ENCODE assay signal across 19 mouse cellular contexts in the genomic region with DNA sequence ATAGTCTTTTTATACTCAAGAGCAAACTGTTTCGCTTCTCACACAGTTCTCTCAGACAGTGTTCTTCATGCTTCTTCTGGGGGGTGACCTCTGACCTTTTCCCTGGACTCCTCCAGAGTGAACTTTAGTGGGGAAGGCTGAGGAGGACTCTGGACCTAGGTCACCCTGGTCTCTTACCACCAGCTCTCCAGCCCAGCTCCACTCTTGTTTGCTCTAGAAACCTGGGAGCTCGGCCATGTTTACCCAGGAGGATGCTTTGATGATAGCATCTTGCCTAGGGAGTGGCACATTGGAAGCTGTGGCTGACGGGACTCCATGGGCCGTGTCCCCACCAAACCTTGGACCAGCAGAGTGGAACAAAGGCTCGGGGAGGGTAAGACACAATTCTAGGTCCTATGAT. TPM values are rescaled to one million over a fixed set of nuclear protein-coding genes. Genes with fewer than 3 reads are reported as not detected.
DNase-seq lines count a peak whose midpoint lies in the region; ATAC-seq and TF ChIP-seq lines count a peak whose summit lies in the region.
"Had no signal": no experiment of that assay in that cellular context is flagged by ENCODE, and none has a peak within 500 bp of the region (broad histone marks: within the 10 kb centered on the region; RNA-seq: fewer than 3 reads in every experiment).

No protein-coding gene starts in this region.

- no peak for TF ChIP-seq CTCF in layer of hippocampus, adult 2 months (conservative IDR thresholded peaks at IDR 0.05)
- TF ChIP-seq CTCF in testis, adult 2 months (IDR thresholded peaks at IDR 0.05; ENCODE audit: control insufficient read depth, insufficient read depth, insufficient replicate concordance, low read depth, low read length) = no peak

- H3K4me3 ChIP-seq in layer of hippocampus, adult 2 months = no peak overlapping the region
- H3K4me3 ChIP-seq in testis, adult 2 months (ENCODE audit: control insufficient read depth, low read depth, low read length) = no peak overlapping the region
- H3K4me3 ChIP-seq: hindbrain, embryonic 13.5 days; limb, embryonic 10.5 days had no signal

- H3K4me1 ChIP-seq in testis, adult 2 months (ENCODE audit: control insufficient read depth, insufficient read depth, low read length) = peaks cover 7% of the 10 kb centered on the region

- DNase-seq in gastrocnemius, adult 18-20 months (ENCODE audit: low spot score) = peak; percentile 39
- no peak for DNase-seq in gastrocnemius, postnatal 25 days
- DNase-seq in layer of hippocampus, adult 2 months (ENCODE audit: low spot score in 2 of 2) = no peak
- no peak for DNase-seq in layer of hippocampus, postnatal 36 days
- DNase-seq in testis, postnatal 10 days (ENCODE audit: low spot score) = no peak
- no peak for DNase-seq in frontal cortex, postnatal 36 days (ENCODE audit: low spot score in 2 of 2)
- DNase-seq: adrenal gland, postnatal 36 days; cerebellum, postnatal 25 days; heart, adult 18-20 months; layer of hippocampus, adult 9-11 months; midbrain, embryonic 14.5 days; thymus, postnatal 4 days had no signal

- ATAC-seq in megakaryocyte-erythroid progenitor cell, adult 5-6 weeks (replicated peaks; ENCODE audit: low FRiP score, low TSS enrichment, poor library complexity, severe bottlenecking) = no peak
- ATAC-seq: activated CD4-positive, CD25-positive, alpha-beta regulatory T cell, adult 4 months; lung, postnatal 0 days had no signal

- TF ChIP-seq POLR2A in testis, adult 2 months (IDR thresholded peaks at IDR 0.05; ENCODE audit: control insufficient read depth, low read depth, low read length) = no peak

- no peaks in the 10 kb centered on the region for H3K36me3 ChIP-seq in testis, adult 2 months (ENCODE audit: control insufficient read depth, insufficient read depth, low read length)

- no peaks in the 10 kb centered on the region for H3K27me3 ChIP-seq in testis, adult 2 months (ENCODE audit: control insufficient read depth, insufficient read depth, low read length)
- H3K27me3 ChIP-seq: CH12.LX; hindbrain, embryonic 13.5 days had no signal

- peak overlapping the region; percentile 91 for H3K27ac ChIP-seq in layer of hippocampus, adult 2 months
- peak overlapping the region; percentile 25; the same call in 1 of the 2 replicates for H3K27ac ChIP-seq in testis, adult 2 months (ENCODE audit: control insufficient read depth, insufficient read depth, low read depth, low read length)
- H3K27ac ChIP-seq: hindbrain, embryonic 13.5 days; limb, embryonic 10.5 days had no signal

RNA-seq across cellular contexts. Expression of gene Esyt3, which starts 31.8 kb away (rescaled TPM):
- not detected for total RNA-seq in gastrocnemius, adult 18-20 months (2021)
- under 1 TPM in 1 of 2 experiments, not detected in 1; 0.16 TPM for total RNA-seq in gastrocnemius, postnatal 25 days (2021)
- total RNA-seq in layer of hippocampus, adult 2 months (2021) = 1 to 10 TPM; 1.7 to 1.9 TPM
- total RNA-seq in layer of hippocampus, postnatal 36 days (2021) = 1 to 10 TPM; 1.8 to 2.7 TPM
- polyA plus RNA-seq in testis, adult 2 months (2012; rRNA removed) = 61.3 and 70.7 TPM in 2 replicates
- not detected in 2 replicates for total RNA-seq in megakaryocyte-erythroid progenitor cell, adult 5-6 weeks (2014; fragmentation: Nextera tagmentation)
- not detected in 2 replicates for total RNA-seq in megakaryocyte-erythroid progenitor cell, adult 5-6 weeks (2017)
- total RNA-seq: CH12.LX had no signal

RNA-seq across cellular contexts. Expression of gene Mras, which starts 47.0 kb away (rescaled TPM):
- total RNA-seq in gastrocnemius, adult 18-20 months (2021) = 1 to 10 TPM; 6.4 to 7.8 TPM
- total RNA-seq in gastrocnemius, postnatal 25 days (2021) = 1 to 10 TPM; 4.1 to 6.8 TPM
- 100 to 1,000 TPM; 138 to 141 TPM for total RNA-seq in layer of hippocampus, adult 2 months (2021)
- 100 to 1,000 TPM; 132 to 154 TPM for total RNA-seq in layer of hippocampus, postnatal 36 days (2021)
- polyA plus RNA-seq in testis, adult 2 months (2012; rRNA removed) = 17.2 and 20.2 TPM in 2 replicates
- not detected in 2 replicates for total RNA-seq in megakaryocyte-erythroid progenitor cell, adult 5-6 weeks (2014; fragmentation: Nextera tagmentation)
- not detected in 2 replicates for total RNA-seq in megakaryocyte-erythroid progenitor cell, adult 5-6 weeks (2017)
- polyA plus RNA-seq: activated CD4-positive, CD25-positive, alpha-beta regulatory T cell, adult 4 months had no signal

Comparison
In these comparisons a context has a peak if more than half of its experiments do, and no peak if none do; other contexts are left out.
1. RNA of gene Mras, which starts 47.0 kb away (total RNA-seq): 132 to 154 TPM in layer of hippocampus, postnatal 36 days and 138 to 141 TPM in layer of hippocampus, adult 2 months; 6.4 to 7.8 TPM in gastrocnemius, adult 18-20 months, 4.1 to 6.8 TPM in gastrocnemius, postnatal 25 days and not detected in megakaryocyte-erythroid progenitor cell, adult 5-6 weeks; every median in the first group is over 10 times any median in the second.